Mouse (Mus musculus): ENCODE results near the gene Serpina5.

The Serpina5 gene

GRCm38 (mm10) chr12:104125021-104125560, 24.2 kb downstream of the Serpina5 start:
- no peak for DNase-seq (ENCODE audit: low spot score in 2 of 2)

GRCm38 (mm10) chr12:104127696-104128095, 26.8 kb downstream of the Serpina5 start, which contains the start of gene Serpina3b:
Gene Serpina3b, plus strand, starts transcription at chr12:104127996.
- no peak for DNase-seq (ENCODE audit: low spot score in 2 of 2)

DNA sequence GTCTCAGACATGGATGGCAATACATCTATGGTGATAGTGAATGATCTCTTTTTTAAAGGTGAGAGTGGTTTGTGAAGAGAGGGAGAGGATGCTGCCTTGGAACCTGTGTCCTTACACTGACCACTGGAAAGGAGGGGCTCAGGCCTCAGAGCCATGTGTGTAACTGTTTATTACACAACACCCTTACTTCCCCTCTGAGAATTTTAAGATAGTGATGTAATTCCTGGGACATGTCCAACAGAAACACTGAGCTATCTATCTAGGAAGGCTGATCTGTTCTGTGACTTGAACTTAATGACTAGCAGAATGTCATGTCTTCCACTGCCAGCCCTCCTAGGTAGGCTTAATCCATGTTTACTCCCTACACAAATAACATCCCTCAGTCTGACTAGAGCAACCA, 30.1 kb downstream of the Serpina5 start:
- no peak for DNase-seq (ENCODE audit: low spot score in 2 of 2)

DNA sequence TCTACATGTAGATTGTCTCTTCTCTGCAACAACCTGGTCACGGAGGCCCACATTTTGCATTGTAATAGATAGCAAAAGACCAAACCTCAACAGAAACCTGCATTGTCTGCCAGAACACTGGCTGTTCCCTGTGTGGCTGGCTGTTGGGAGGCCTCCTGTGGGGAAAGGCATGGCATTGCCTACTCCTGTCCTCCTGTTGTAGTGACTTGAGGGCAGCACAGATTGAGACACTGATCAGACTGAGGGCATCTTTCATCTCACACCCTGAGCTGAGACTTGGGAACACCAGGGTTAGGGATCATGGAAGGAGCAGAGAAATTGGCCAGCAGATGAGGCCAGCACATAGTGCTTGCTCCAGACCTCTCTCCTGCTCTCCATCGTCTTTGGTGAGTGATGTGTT, 37.3 kb downstream of the Serpina5 start:
- DNase-seq (ENCODE audit: low spot score in 2 of 2), result no peak

GRCm38 (mm10) chr12:104140543-104141103, 39.7 kb downstream of the Serpina5 start:
- no peak for DNase-seq (ENCODE audit: low spot score in 2 of 2)

- DNase-seq (ENCODE audit: low spot score in 2 of 2), result peak; percentile 2 to 38
Observed at GRCm38 (mm10) chr12:104141506-104141905, 40.6 kb downstream of the Serpina5 start.

GRCm38 (mm10) chr12:104142427-104142826, 41.5 kb downstream of the Serpina5 start:
- peak; percentile 2 to 41 for DNase-seq (ENCODE audit: low spot score in 2 of 2)

DNA sequence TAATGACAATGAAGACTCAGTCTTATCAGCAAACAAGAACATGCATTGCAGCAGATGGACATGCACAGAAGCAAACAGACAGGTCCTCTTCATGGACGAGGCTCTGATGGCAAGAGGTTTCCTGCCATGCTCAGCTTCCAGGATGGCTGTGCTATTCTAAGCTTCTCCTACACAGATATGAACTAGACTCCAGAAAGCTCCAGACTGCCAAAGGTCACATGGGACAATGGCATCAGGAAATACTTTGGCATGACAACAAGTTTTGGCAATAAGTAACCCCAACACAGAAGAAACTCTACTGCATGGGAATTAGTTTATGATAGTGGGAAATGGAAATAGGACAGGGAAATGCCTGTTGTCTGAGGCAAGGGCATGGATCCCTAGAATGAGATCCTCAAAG, 42.4 kb downstream of the Serpina5 start:
- no peak for DNase-seq (ENCODE audit: low spot score in 2 of 2)

- DNase-seq (ENCODE audit: low spot score in 2 of 2), result peak in 1 of 2 experiments; percentile 13
Observed at GRCm38 (mm10) chr12:104145571-104145970, 44.7 kb downstream of the Serpina5 start.

- peak in 1 of 2 experiments; percentile 39 for DNase-seq (ENCODE audit: low spot score in 2 of 2)
Observed at GRCm38 (mm10) chr12:104151989-104152388, 51.1 kb downstream of the Serpina5 start.

DNA sequence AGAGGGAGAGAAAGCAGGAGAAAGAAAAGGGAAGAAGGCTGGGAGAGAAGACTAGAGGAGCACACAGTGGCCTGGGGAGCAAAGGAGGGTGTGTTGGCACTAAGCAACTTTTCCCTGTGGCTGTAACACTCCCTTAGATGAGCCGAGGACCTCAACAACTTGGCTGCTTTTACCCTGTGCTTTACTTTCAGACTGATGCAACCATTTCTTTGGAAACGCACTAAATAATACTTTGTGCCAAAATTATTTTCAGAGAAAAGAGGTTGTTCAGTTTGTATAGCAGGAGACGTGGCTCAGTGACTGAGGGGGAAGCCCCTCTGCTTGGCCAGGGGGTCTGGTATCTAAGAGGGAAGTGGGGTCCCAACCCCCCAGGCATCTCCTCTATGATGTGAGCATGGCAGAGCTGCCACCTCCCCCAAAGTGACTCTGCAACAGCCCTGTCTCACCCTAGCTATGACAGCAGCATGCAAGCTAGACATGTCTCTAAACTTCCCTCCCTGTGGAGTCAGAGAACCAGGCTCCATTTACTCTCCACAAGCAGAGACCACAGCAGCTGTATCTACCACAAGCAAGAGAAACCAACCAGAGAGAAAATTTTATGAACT, 52.2 kb downstream of the Serpina5 start:
- DNase-seq (ENCODE audit: low spot score in 2 of 2), result peak in 1 of 2 experiments; percentile 51

DNA sequence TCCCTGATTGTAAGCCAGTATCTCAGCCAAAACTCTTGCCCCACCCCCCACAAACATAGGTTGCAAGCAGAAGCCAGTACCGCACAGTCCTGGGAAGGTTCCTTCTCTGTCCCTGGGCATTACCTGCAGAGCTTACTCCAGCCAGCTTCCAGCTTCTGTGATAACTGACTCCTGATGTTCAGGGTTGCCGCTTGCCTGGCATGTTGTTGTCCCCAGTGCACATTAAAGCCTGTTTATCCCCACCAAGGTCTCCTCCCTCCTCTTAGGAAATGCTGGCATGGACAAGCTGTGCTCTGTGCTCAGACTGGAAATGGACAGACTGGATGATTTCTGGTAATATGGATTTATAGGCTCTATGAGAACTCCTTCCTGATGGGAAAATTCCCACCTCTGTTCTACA, 52.7 kb downstream of the Serpina5 start, which contains the start of gene Serpina3c:
Gene Serpina3c (minus strand): TSS at position 215 of the 400 bp plus-strand sequence.
- peak in 1 of 2 experiments; percentile 40 for DNase-seq (ENCODE audit: low spot score in 2 of 2)

Data from spleen, postnatal 4 days (tissue).